Mouse (Mus musculus) heart, postnatal 25 days (tissue): ENCODE data around the gene Cacna2d3. TPM values are rescaled to one million over a fixed set of nuclear protein-coding genes. Genes with fewer than 3 reads are reported as not detected.

Source experiments
- DNase-seq: peaks from one replicate; pipeline ENCODE4 v3.0.0; 2022; ENCODE audit warnings: low spot score
- intact Hi-C: fragments of 180-260 bp; cut with DNase I; formaldehyde crosslinking; loops from one replicate; pipeline ENCODE4 v1.15.1; 2025
- total RNA-seq, 2 experiments: library from RNA; stranded (reverse); gene quantifications; 2 replicates each; pipeline ENCODE4 v1.2.3; 2021

Cacna2d3 gene
- total RNA-seq, 2 experiments from 2014 or later = 0.31 to 0.60 TPM

DNA sequence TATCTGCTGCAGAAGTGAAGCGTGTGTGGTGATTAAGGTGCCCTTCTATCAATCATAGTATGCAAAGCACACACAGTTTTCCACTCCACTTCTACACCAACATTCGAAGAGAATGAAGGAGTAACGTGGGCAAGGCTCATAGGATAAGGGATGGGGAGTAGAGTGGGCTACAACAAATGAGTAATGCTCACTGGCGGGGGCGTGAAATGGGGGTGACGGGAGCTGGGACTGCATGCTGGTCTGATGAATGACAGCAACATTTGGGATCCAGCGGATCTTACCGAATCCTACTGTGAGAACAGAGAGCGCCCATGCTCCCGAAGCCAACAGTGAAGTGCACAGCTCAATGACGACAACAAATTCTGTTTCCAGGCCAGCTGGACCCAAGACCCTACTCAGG, 76.2 kb downstream of the Cacna2d3 start:
- intact Hi-C loops = no loop called here
- DNase-seq = no peak

DNA sequence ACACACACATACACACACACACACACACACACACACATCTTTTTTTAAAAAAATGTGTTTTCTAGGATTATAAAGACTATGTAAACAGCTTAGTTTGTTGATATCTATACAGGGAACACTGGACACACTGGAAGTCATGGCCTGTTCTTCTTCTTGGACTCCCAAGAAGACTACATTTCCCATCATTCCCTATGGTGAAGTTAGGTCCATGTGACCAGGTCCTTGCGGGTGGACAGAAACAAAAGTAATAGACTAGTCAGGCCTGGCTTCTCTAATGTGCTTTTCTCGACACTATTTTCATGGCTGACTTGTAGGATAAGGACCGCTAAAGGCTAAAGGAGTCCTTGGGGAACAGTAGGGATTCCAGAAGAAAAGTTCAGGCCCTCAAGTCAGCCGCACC, 78.4 kb downstream of the Cacna2d3 start:
- no peak for DNase-seq
- intact Hi-C loops = no loop called here

DNA sequence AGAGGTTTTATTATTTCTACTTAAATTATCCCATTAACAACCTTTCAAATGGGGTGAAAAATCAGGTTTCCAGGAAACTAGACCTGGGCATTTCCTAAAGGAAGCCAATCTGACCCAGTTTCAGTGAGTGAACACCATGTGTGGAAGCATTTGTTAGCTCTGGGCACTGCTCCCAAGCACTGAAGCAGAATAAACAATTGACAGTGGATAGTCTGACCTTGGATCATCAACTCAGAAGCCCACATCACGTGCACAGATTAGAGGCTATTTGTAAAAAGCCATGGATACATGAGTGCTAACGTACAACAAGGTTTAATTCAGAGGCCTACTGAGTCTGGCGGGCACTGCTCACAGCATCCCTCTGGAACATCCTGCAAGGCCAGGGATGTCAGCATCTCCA, 82.4 kb downstream of the Cacna2d3 start:
- intact Hi-C loops = no loop called here
- no peak for DNase-seq

- DNase-seq = no peak
- intact Hi-C loops = no loop called here
Measured at GRCm38 (mm10) chr14:29628213-29628612, 93.5 kb downstream of the Cacna2d3 start.

GRCm38 (mm10) chr14:29612436-29612835, 109.2 kb downstream of the Cacna2d3 start:
- DNase-seq = no peak
- intact Hi-C loops = no loop called here

GRCm38 (mm10) chr14:29608761-29609160, 112.9 kb downstream of the Cacna2d3 start:
- DNase-seq = no peak

DNA sequence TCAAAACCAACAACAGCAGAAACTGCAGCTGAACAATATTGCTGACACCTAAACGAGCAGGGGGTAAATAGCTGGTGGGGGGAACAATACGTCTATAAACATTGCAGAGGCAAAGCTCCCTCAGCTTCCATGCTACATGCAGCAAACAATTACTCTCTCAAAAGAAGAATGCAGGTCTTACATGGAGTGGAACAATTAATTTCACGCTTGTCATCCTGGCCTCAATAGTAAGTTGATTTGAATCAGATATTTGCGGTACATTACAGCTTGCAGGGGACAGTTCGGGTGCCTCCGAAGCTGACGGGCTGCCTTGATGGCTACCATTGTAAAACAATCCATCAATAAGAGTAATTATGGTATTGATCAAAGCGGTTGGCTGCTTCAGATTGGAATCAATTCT, 122.2 kb downstream of the Cacna2d3 start:
- intact Hi-C loops = no loop called here
- DNase-seq = no peak

More at GRCm38 (mm10) chr14:29608761-29609160, 112.9 kb downstream of the Cacna2d3 start:
- intact Hi-C loops = no loop called here

DNA sequence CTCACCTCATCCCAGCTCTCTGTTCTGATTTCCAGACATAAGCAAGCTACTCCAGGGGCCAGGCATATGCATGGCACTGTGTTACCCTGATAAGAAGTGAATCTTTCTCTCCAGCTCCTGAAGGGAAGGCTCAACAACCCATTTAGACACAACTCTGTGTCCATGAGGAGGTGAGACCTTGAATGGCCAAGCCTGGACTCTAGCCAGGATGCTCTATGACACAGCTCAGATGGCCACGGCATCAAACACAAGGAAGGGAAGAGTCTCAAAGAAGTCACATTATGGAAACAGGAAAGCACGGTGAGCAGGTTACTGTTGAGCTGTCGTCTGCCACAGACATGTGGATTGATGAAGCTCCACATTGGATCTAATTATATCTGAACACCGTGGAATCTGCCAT, 128.8 kb downstream of the Cacna2d3 start:
- intact Hi-C loops = no loop called here
- DNase-seq = no peak

DNA sequence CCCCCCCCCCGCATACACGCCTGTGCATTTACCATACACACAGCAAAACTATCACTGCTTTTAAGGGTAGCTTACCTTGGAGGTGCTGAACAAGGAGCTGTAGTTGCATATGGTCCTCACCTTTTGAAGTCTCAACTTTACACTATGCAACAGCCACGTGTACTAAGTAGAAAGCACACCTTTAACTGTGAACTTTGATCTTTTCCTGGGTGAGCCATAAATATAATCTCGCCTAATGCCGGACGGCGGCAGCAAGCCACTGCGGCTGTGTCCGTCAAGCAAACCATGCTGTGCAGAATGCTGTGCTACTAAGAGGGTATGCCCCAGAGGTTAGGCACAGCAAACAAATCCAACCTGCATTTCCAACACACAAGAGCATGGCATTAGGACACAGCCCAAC, 132.0 kb downstream of the Cacna2d3 start:
- no peak for DNase-seq
- intact Hi-C loops = no loop called here

- no peak for DNase-seq
- intact Hi-C loops = no loop called here
Measured at GRCm38 (mm10) chr14:29581961-29582360, 139.7 kb downstream of the Cacna2d3 start.

DNA sequence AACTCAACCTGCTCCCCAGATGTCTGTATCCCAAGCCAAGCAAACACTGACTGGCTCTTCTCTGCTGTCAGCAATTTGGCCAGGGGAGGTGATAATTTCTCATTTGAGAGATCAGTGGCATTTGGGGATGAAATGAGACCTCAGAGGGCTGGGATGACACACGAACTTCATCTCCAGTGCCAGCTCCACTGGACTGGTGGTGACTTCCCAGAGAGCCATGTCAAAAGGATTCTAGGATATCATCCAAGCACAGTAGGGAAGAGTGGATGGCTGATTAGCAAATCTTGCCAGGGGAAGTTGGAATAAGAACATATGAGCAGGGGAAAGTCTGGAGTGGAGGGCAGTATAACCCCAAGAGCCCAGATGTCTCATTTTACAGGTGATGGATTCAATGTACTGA, 143.9 kb downstream of the Cacna2d3 start:
- intact Hi-C loops = no loop called here

DNA sequence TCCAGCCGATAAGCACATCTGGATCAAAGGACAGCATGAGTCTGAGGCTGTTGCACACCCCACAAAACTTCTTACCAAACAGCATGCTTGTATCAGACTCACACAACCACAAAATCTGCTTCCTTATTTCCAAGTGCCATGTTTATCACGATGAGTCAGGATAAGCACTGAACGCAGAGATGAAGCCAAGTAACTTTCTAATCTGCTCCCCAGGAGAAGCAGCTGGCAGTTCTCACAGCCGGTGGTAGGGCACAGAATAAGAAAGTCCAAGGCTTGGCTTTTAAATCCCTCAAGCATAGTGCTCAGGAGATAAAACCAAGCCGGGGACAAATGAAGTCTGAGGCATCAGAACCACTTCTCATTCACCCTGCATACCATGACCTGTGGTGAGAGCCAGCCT, 146.1 kb downstream of the Cacna2d3 start:
- intact Hi-C loops = no loop called here
- DNase-seq = no peak

More for the DNA sequence above, 143.9 kb downstream of the Cacna2d3 start:
- DNase-seq = no peak

DNA sequence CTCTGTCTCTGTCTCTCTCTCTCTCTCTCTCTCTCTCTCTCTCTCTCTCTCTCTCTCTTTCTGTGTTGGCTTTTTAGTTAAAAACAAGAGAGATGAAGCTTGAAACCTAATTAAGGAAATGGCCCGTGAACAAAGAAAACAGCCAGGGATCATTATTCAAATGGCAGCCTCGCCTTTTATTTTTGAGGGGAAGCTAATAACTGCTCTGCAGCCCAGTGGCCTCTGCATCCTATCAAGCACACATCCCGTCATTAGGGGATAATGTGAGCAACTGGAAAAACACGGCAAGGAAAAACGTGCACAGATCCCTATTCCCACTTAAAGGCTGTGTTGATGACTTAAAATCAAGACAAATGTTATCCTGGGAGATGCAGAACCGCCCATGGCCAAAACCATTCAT, 159.0 kb downstream of the Cacna2d3 start:
- DNase-seq = no peak
- intact Hi-C loops = no loop called here

DNA sequence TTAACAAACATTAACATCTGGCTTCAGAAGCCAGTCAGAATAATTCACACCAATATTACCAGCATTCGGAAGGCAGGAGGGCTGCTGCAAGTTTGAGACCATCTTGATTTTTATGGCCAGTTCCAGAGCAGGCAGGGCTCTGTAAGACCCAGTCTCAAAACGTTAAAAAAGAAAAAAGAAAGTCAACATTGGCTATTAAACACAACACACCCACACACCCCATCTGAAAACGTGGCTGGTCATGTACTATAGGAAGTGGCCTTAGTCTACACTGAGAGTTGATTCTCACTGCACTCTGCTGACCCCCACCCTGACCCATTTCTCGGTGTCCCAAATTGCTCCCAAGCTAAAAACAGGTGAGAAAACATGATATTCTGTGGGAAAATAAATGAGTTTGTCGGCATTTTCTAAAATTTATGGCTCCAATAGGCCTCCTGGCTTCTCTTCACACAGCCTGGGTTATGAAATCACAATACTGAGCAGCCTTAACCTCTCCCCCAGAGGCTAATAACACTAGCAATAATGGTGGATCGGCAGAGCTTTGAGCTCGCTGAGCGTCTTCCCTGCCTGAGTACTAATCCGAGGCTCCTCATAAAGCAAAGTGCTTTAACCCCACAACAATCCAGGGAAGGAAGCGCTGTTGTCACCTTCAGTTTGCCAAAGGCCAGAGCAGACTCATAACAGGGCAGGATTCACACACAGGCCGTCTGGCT, 160.4 kb downstream of the Cacna2d3 start:
- DNase-seq = no peak
- intact Hi-C loops = no loop called here

GRCm38 (mm10) chr14:29558440-29558839, 163.2 kb downstream of the Cacna2d3 start:
- no peak for DNase-seq
- intact Hi-C loops = no loop called here

GRCm38 (mm10) chr14:29556152-29556551, 165.5 kb downstream of the Cacna2d3 start:
- no peak for DNase-seq
- intact Hi-C loops = no loop called here

GRCm38 (mm10) chr14:29552471-29552870, 169.2 kb downstream of the Cacna2d3 start:
- intact Hi-C loops = no loop called here
- no peak for DNase-seq

GRCm38 (mm10) chr14:29548646-29549045, 173.0 kb downstream of the Cacna2d3 start:
- DNase-seq = no peak
- intact Hi-C loops = no loop called here

DNA sequence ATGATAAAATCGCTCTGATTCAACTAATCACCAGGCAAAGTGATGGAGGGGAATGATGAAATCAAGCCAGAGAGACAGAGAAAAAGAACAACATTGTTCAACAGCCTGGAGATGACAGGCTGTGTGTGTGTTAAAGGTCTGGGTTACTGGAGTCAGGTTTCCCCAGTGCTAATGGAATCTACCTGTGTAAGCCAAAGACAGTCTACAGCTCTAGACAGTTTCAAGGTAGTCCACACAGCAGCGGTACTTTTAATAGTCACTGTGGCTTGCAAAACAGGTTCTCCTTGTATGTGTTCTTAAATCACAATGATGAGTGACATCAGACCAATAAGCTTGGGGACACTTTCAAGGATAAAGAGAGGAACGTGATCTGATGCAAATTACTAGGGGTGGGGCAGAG, 191.1 kb downstream of the Cacna2d3 start:
- DNase-seq = no peak
- intact Hi-C loops = no loop called here

- DNase-seq = no peak
- intact Hi-C loops = no loop called here
Measured at GRCm38 (mm10) chr14:29528696-29529095, 193.0 kb downstream of the Cacna2d3 start.

GRCm38 (mm10) chr14:29519751-29520669, 201.7 kb downstream of the Cacna2d3 start:
- intact Hi-C loops = no loop called here
- DNase-seq = no peak
